Mouse (Mus musculus): ENCODE measurements around the gene Lrrc27.

GRCm38 (mm10) chr7:139273397-139273719, 60.6 kb downstream of the Lrrc27 start:
- TF ChIP-seq CHD2 (IDR thresholded peaks at IDR 0.05; ENCODE audit: low read length) (no peak), SMC3 (IDR thresholded peaks at IDR 0.05; ENCODE audit: low read depth, low read length) (no peak), EP300 (IDR thresholded peaks at IDR 0.05; ENCODE audit: low read length) (no peak), CTCF (conservative IDR thresholded peaks at IDR 0.05 in 1 of 2, IDR thresholded peaks at IDR 0.05 in 1 of 2; ENCODE audit: low read depth in 2 of 2, low read length in 2 of 2) (no peak), POLR2A (IDR thresholded peaks at IDR 0.05; ENCODE audit: low read depth, low read length) (no peak), CHD1 (IDR thresholded peaks at IDR 0.05; ENCODE audit: low read depth, low read length) (no peak), TCF12 (IDR thresholded peaks at IDR 0.05; ENCODE audit: low read depth, low read length) (no peak), POLR2AphosphoS2 (IDR thresholded peaks at IDR 0.05; ENCODE audit: low read depth, low read length) (no peak)

All from CH12.LX (cell line).